Mouse (Mus musculus) spleen, embryonic (tissue): ENCODE measurements around the gene Homer2.

ENCODE experiments used
- CTCF ChIA-PET: fragments of 350-600 bp; sonication (Branson Sonifier 250); formaldehyde crosslinking; loops from one replicate; lab custom pipeline; 2022; lab: Charles Lee

Gene Homer2

GRCm38 (mm10) chr7:81561211-81561610 is 146.1 kb downstream of the Homer2 start:
- CTCF ChIA-PET: no interaction called here

- CTCF ChIA-PET: no interaction called here
These were observed 147.0 kb downstream of the Homer2 start for GRCm38 (mm10) chr7:81560101-81561049.

- CTCF ChIA-PET: no interaction called here
These were observed 147.9 kb downstream of the Homer2 start for GRCm38 (mm10) chr7:81559231-81559980.

- CTCF ChIA-PET: no interaction called here
These were observed 149.4 kb downstream of the Homer2 start for GRCm38 (mm10) chr7:81557985-81558360.

- CTCF ChIA-PET: no interaction called here
These were observed 149.9 kb downstream of the Homer2 start for GRCm38 (mm10) chr7:81557252-81557984.

- CTCF ChIA-PET: no interaction called here
These were observed 150.5 kb downstream of the Homer2 start for GRCm38 (mm10) chr7:81556839-81557238.

GRCm38 (mm10) chr7:81554369-81554768 is 153.0 kb downstream of the Homer2 start:
- CTCF ChIA-PET: no interaction called here

- CTCF ChIA-PET: no interaction called here
These were observed 153.7 kb downstream of the Homer2 start for GRCm38 (mm10) chr7:81553589-81553988.
